Mouse (Mus musculus): Measurements from ENCODE around the gene C330021F23Rik.
"Not testable (repeated sequence)": the region's sequence is repeated elsewhere in the genome, so short reads cannot be mapped to it uniquely, and the experiment has no call there.

The C330021F23Rik gene

GRCm38 (mm10) chr8:3567641-3568371 is at the start of gene C330021F23Rik:
TSS of gene C330021F23Rik (plus strand) at chr8:3567990.
- in situ Hi-C loops (cut with MseI, MboI) = no loop called here

GRCm38 (mm10) chr8:3522007-3522697 is 45.6 kb upstream of the C330021F23Rik start:
- in situ Hi-C loops (cut with MseI, MboI) = no loop called here

GRCm38 (mm10) chr8:3530816-3531215 is 37.0 kb upstream of the C330021F23Rik start:
- in situ Hi-C loops (cut with MseI, MboI) = no loop called here

GRCm38 (mm10) chr8:3531936-3532335 is 35.9 kb upstream of the C330021F23Rik start:
- in situ Hi-C loops (cut with MseI, MboI) = no loop called here

- in situ Hi-C loops (cut with MseI, MboI) = no loop called here
These were observed 31.5 kb upstream of the C330021F23Rik start for GRCm38 (mm10) chr8:3536053-3536841.

GRCm38 (mm10) chr8:3536940-3537339 is 30.9 kb upstream of the C330021F23Rik start:
- in situ Hi-C loops (cut with MseI, MboI) = no loop called here

GRCm38 (mm10) chr8:3537666-3538065 is 30.1 kb upstream of the C330021F23Rik start:
- in situ Hi-C loops (cut with MseI, MboI) = no loop called here

GRCm38 (mm10) chr8:3539146-3539545 is 28.6 kb upstream of the C330021F23Rik start:
- in situ Hi-C loops (cut with MseI, MboI) = no loop called here

GRCm38 (mm10) chr8:3540076-3540475 is 27.7 kb upstream of the C330021F23Rik start:
- in situ Hi-C loops (cut with MseI, MboI) = no loop called here

GRCm38 (mm10) chr8:3546511-3546910 is 21.3 kb upstream of the C330021F23Rik start:
- in situ Hi-C loops (cut with MseI, MboI) = loop anchor here in 1 of 2 experiments (5.0 kb wide), 1 partner anchor 51 kb away; no protein-coding TSS in a partner anchor

- in situ Hi-C loops (cut with MseI, MboI) = no loop called here
These were observed 15.6 kb upstream of the C330021F23Rik start for GRCm38 (mm10) chr8:3552240-3552639.

- in situ Hi-C loops (cut with MseI, MboI) = no loop called here
These were observed 11.7 kb upstream of the C330021F23Rik start for GRCm38 (mm10) chr8:3556114-3556513.

GRCm38 (mm10) chr8:3568378-3568777 is 588 bp downstream of the C330021F23Rik start:
- in situ Hi-C loops (cut with MseI, MboI) = no loop called here

- in situ Hi-C loops (cut with MseI, MboI) = no loop called here
These were observed 2.0 kb downstream of the C330021F23Rik start for GRCm38 (mm10) chr8:3569784-3570183.

GRCm38 (mm10) chr8:3574546-3574945 is 6.8 kb downstream of the C330021F23Rik start:
- in situ Hi-C loops (cut with MseI, MboI) = no loop called here

GRCm38 (mm10) chr8:3576211-3576960 is 8.6 kb downstream of the C330021F23Rik start:
- in situ Hi-C loops (cut with MseI, MboI) = no loop called here

GRCm38 (mm10) chr8:3579390-3580364 is 11.9 kb downstream of the C330021F23Rik start:
- in situ Hi-C loops (cut with MseI, MboI) = no loop called here

- in situ Hi-C loops (cut with MseI, MboI) = not testable (repeated sequence)
These were observed 14.2 kb downstream of the C330021F23Rik start for GRCm38 (mm10) chr8:3581961-3582360.

- in situ Hi-C loops (cut with MseI, MboI) = no loop called here
These were observed 18.7 kb downstream of the C330021F23Rik start for GRCm38 (mm10) chr8:3586452-3586851.

- in situ Hi-C loops (cut with MseI, MboI) = no loop called here
These were observed 19.2 kb downstream of the C330021F23Rik start, which contains the start of gene Camsap3 for GRCm38 (mm10) chr8:3586993-3587390. TSS of gene Camsap3 (plus strand) at chr8:3587293.

All from mouse trophoblast stem cell (cell line).